In genomic region chr16:93576412-93577082, GRCm38 (mm10) we compare ENCODE assay signal across 8 mouse cellular contexts. TPM values are rescaled to one million over a fixed set of nuclear protein-coding genes. Genes with fewer than 3 reads are reported as not detected.
A peak's percentile ranks its signal among the peaks of the same experiment; 100 is the strongest.
DNase-seq lines count a peak whose midpoint lies in the region; ATAC-seq and TF ChIP-seq lines count a peak whose summit lies in the region.

No protein-coding gene starts in this region.

- no peak overlapping the region for H3K9ac ChIP-seq in MEL (ENCODE audit: control insufficient read depth, low read depth, low read length, poor library complexity, severe bottlenecking)

- peak; percentile 89 to 96 (median 93) for TF ChIP-seq CTCF in MEL (IDR thresholded peaks at IDR 0.05 in 2 of 3, conservative IDR thresholded peaks at IDR 0.05 in 1 of 3; ENCODE audit: control insufficient read depth in 1 of 3, insufficient read depth in 1 of 3, low read depth in 2 of 3, low read length in 3 of 3, poor library complexity in 1 of 3, severe bottlenecking in 1 of 3)
- TF ChIP-seq CTCF in brain, embryonic 14.5 days (IDR thresholded peaks at IDR 0.05; ENCODE audit: borderline replicate concordance, extremely low read depth, insufficient read depth, insufficient read length), result peak; percentile 94

- no peak for TF ChIP-seq POLR2A in MEL (IDR thresholded peaks at IDR 0.05; ENCODE audit: control insufficient read depth in 1 of 2, insufficient read depth in 1 of 2, low read depth in 1 of 2, low read length in 2 of 2, poor library complexity in 1 of 2)
- no peak for TF ChIP-seq POLR2A in brain, embryonic 14.5 days (IDR thresholded peaks at IDR 0.05; ENCODE audit: borderline replicate concordance, extremely low read depth, insufficient read depth, insufficient read length, poor library complexity, severe bottlenecking)

- H3K27me3 ChIP-seq in MEL (ENCODE audit: control insufficient read depth in 1 of 2, insufficient read depth in 2 of 2, low read length in 2 of 2), result no peaks in the 10 kb centered on the region

- TF ChIP-seq EP300 in MEL (IDR thresholded peaks at IDR 0.05; ENCODE audit: low read depth in 1 of 2, low read length in 2 of 2), result no peak

- H3K27ac ChIP-seq in MEL (ENCODE audit: control insufficient read depth, low read depth, low read length), result no peak overlapping the region

- no peaks in the 10 kb centered on the region for H3K36me3 ChIP-seq in MEL (ENCODE audit: control insufficient read depth in 1 of 2, insufficient read depth in 2 of 2, low read length in 2 of 2)

- ATAC-seq in erythroid progenitor cell, adult 5-6 weeks (replicated peaks; ENCODE audit: low FRiP score, poor library complexity, severe bottlenecking), result peak; percentile 67; the same call in 1 of the 2 replicates

- H3K9me3 ChIP-seq in MEL (replicated peaks; ENCODE audit: insufficient read depth, low read length), result no peaks in the 10 kb centered on the region

- DNase-seq in MEL (ENCODE audit: low read depth, low spot score), result peak; percentile 76
- DNase-seq in brain, embryonic 14.5 days (ENCODE audit: low read depth), result peak; percentile 86
- peak; percentile 75 to 87 for DNase-seq in heart, postnatal 36 days
- DNase-seq in layer of hippocampus, adult 9-10 months (ENCODE audit: low spot score), result peak; percentile 81
- DNase-seq in lung, postnatal 4 days, result peak; percentile 69 to 85
- peak; percentile 81 to 90 for DNase-seq in right cerebral cortex, postnatal 10 days (ENCODE audit: low spot score in 2 of 2)
- peak; percentile 62 for DNase-seq in urinary bladder, adult 2 months (ENCODE audit: low spot score)

- no peaks in the 10 kb centered on the region for H3K79me2 ChIP-seq in MEL (ENCODE audit: control insufficient read depth, insufficient read depth, low read length, poor library complexity)

- H3K4me1 ChIP-seq in MEL (ENCODE audit: control insufficient read depth in 1 of 2, insufficient read depth in 2 of 2, low read length in 2 of 2), result no peaks in the 10 kb centered on the region

- intact Hi-C loops in heart, postnatal 36 days (cut with DNase I), result no loop called here

- peak; percentile 83 for TF ChIP-seq RAD21 in MEL (IDR thresholded peaks at IDR 0.05; ENCODE audit: low read depth, low read length)

- no peak overlapping the region for H3K4me3 ChIP-seq in MEL (ENCODE audit: control insufficient read depth in 1 of 2, insufficient read depth in 1 of 2, low read depth in 2 of 2, low read length in 2 of 2)

TF ChIP-seq in MEL, 35 proteins besides CTCF, POLR2A, EP300 and RAD21:
- TF ChIP-seq BHLHE40 (IDR thresholded peaks at IDR 0.05; ENCODE audit: borderline replicate concordance, low read depth, low read length) (0 out of 2 replicates have a peak, but pooled peaks have one; percentile 13), SMC3 (IDR thresholded peaks at IDR 0.05; ENCODE audit: low read depth, low read length) (peak; percentile 72), MAZ (IDR thresholded peaks at IDR 0.05; ENCODE audit: low read depth, low read length) (no peak), GABPA (IDR thresholded peaks at IDR 0.05; ENCODE audit: low read depth, low read length) (no peak), MAFK (IDR thresholded peaks at IDR 0.05; ENCODE audit: borderline replicate concordance, low read depth, low read length) (no peak), CHD1 (IDR thresholded peaks at IDR 0.05; ENCODE audit: low read depth, low read length) (no peak), ELF1 (IDR thresholded peaks at IDR 0.05; ENCODE audit: low read depth, low read length) (no peak), MYB (IDR thresholded peaks at IDR 0.05; ENCODE audit: low read depth, low read length) (no peak), POLR2AphosphoS2 (IDR thresholded peaks at IDR 0.05; ENCODE audit: low read length) (no peak), NELFE (IDR thresholded peaks at IDR 0.05; ENCODE audit: low read depth, low read length) (no peak), CHD2 (IDR thresholded peaks at IDR 0.05; ENCODE audit: low read length) (no peak), ZNF384 (IDR thresholded peaks at IDR 0.05; ENCODE audit: low read depth, low read length) (no peak), MYC (IDR thresholded peaks at IDR 0.05; ENCODE audit: low read depth, low read length) (no peak), ZC3H11A (IDR thresholded peaks at IDR 0.05; ENCODE audit: low read depth, low read length) (peak; percentile 52), MEF2A (IDR thresholded peaks at IDR 0.05; ENCODE audit: extremely low read depth, insufficient replicate concordance, low read depth, low read length, poor library complexity, severe bottlenecking) (no peak), USF1 (IDR thresholded peaks at IDR 0.05; ENCODE audit: low read depth, low read length) (no peak), SIN3A (IDR thresholded peaks at IDR 0.05; ENCODE audit: low read length) (no peak)

RNA-seq across cellular contexts. Expression of gene Setd4, which starts 27.3 kb away (rescaled TPM):
- 17.7 and 19.1 TPM in 2 replicates for total RNA-seq in MEL (2012; rRNA removed)
- polyA plus RNA-seq in MEL (2012; ENCODE audit: insufficient read depth in 1 of 2, insufficient read length in 2 of 2, low read depth in 1 of 2, low replicate concordance in 2 of 2, missing spikeins in 1 of 2), result 10 to 100 TPM in 1 of 2 experiments, not detected in 1; 14.1 TPM
- polyA plus RNA-seq in brain, embryonic 14.5 days (2012; rRNA removed), result 18.2 and 20.4 TPM in 2 replicates
- 27.7 and 32.8 TPM in 2 replicates for total RNA-seq in erythroid progenitor cell, adult 5-6 weeks (2015; ENCODE audit: low replicate concordance)
- total RNA-seq in erythroid progenitor cell, adult 5-6 weeks (2017; ENCODE audit: low replicate concordance), result 5.9 and 8.1 TPM in 2 replicates
- 1 to 10 TPM; 1.3 to 3.0 TPM for total RNA-seq in heart, postnatal 36 days (2021)
- 10.3 and 12.7 TPM in 2 replicates for polyA plus RNA-seq in urinary bladder, adult 2 months (2012; rRNA removed)

RNA-seq across cellular contexts. Expression of gene Cbr1, which starts 29.1 kb away (rescaled TPM):
- 56.5 and 63.0 TPM in 2 replicates for total RNA-seq in MEL (2012; rRNA removed)
- 100 to 1,000 TPM in 1 of 2 experiments, not detected in 1; 140 TPM for polyA plus RNA-seq in MEL (2012; ENCODE audit: insufficient read depth in 1 of 2, insufficient read length in 2 of 2, low read depth in 1 of 2, low replicate concordance in 2 of 2, missing spikeins in 1 of 2)
- polyA plus RNA-seq in brain, embryonic 14.5 days (2012; rRNA removed), result 159 and 202 TPM in 2 replicates
- 15.1 and 22.2 TPM in 2 replicates for total RNA-seq in erythroid progenitor cell, adult 5-6 weeks (2015; ENCODE audit: low replicate concordance)
- 15.9 and 24.0 TPM in 2 replicates for total RNA-seq in erythroid progenitor cell, adult 5-6 weeks (2017; ENCODE audit: low replicate concordance)
- total RNA-seq in heart, postnatal 36 days (2021), result 10 to 100 TPM; 25.5 to 26.2 TPM
- 98.0 and 118 TPM in 2 replicates for polyA plus RNA-seq in urinary bladder, adult 2 months (2012; rRNA removed)

RNA-seq across cellular contexts. Expression of gene Gm5678, which starts 51.4 kb away (rescaled TPM):
- total RNA-seq in MEL (2012; rRNA removed), result not detected in 2 replicates
- 1 to 10 TPM in 1 of 2 experiments, not detected in 1; 4.6 TPM for polyA plus RNA-seq in MEL (2012; ENCODE audit: insufficient read depth in 1 of 2, insufficient read length in 2 of 2, low read depth in 1 of 2, low replicate concordance in 2 of 2, missing spikeins in 1 of 2)
- 0.08 and 0.10 TPM in 2 replicates for polyA plus RNA-seq in brain, embryonic 14.5 days (2012; rRNA removed)
- not detected in 2 replicates for total RNA-seq in erythroid progenitor cell, adult 5-6 weeks (2015; ENCODE audit: low replicate concordance)
- total RNA-seq in erythroid progenitor cell, adult 5-6 weeks (2017; ENCODE audit: low replicate concordance), result not detected in 2 replicates
- under 1 TPM; 0.68 to 0.94 TPM for total RNA-seq in heart, postnatal 36 days (2021)
- not detected in 2 replicates for polyA plus RNA-seq in urinary bladder, adult 2 months (2012; rRNA removed)
